Mouse (Mus musculus) CD4-positive naive resting alpha-beta T cell, adult 57 days (primary cell): ENCODE data around the gene Lrriq1. TPM values are rescaled to one million over a fixed set of nuclear protein-coding genes. Genes with fewer than 3 reads are reported as not detected.

Source experiments
- total RNA-seq: library from RNA; stranded (reverse); gene quantifications from one replicate; pipeline ENCODE4 v1.2.4, GENCODE M21; 2023

The Lrriq1 gene
- total RNA-seq, result not detected

DNA sequence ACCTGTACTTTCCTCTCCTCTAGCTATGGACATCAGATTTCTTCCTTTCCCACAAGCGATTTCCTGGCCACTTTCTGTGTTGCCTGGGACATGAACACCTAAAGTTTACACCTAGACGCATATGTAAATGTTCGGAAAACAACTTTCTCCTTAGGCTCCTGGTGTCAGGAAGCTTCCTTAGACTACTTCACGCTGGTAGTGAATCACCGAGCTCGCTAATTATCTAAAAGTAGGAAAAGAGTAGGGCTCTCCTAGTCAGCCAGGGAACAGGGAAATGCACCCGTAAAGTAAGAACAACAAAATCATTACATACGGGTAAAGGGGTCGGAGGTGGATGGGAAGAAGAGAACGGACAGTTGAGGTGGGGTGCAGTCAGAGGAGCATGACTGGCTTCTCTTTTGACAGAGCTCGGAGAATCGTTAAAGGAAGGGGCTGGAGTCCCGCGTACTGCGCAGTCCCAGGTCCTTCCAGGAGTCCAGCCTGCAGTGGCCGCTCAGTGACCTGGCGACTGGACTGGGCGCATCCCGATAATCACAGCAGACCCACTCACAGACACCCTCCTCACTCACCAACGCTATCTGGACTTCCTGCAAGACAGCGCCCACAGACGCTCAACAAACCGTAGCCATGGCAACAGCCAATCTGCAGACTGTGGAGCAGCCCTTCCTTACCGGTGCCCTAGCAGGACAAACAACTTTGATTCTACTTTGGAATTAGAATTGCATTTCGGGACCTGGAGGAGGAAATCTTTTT is at the start of gene Lrriq1:
Lrriq1 (minus strand) TSS at position 616 of the 753 bp plus-strand sequence.

DNA sequence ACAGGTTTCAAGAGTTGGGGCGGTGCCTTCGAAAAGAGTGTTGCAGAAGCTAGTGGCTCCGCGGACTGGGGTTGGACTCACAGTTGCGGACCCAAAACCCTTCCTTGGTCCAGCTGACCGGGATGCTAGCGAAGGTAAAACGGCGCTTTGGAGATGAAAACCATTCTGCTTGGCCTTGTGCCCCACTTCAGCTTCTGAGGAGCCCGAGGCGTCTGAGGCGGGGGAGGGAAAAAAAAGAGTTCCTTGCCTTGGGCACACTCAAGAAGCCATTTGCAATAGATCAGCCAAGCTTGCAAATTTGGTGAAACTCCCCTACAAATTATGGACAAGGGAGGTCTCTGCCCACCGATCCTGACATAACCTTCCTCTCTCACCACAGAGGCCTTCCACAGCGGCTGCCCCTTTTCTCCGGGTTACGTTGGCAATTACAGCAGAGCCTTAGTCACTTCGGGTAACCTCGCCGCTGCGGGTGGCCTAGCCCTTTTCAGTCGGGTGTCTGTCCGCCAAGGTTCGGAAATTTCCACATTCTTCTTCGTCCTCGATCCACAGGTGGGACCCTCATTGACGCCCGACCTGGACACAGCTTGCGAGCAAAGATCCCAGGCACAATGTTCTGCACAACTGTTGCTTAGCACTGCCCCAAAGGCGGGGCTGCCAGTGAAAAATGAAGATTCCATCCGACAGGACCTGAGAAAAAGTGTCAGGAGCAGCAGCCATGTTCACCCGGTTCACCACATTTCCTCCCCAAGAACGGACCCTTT is 206.2 kb downstream of the Lrriq1 start, which contains the start of gene Alx1:
Alx1 (minus strand) TSS at position 486 of the 761 bp plus-strand sequence.

Other genes with a start within 250 kb of the Lrriq1 start
- not detected for gene Alx1, start 206.1 kb downstream of the Lrriq1 start, total RNA-seq
- gene Slc6a15, start 131.5 kb upstream of the Lrriq1 start, total RNA-seq, result not detected